Mouse (Mus musculus) lung, postnatal 0 days (tissue): Measurements from ENCODE around the gene Caskin2.

Experiments
- CTCF ChIP-seq: IDR thresholded peaks from 2 replicates; pipeline ENCODE4 v1.5.1; 2016; ENCODE audit warnings: antibody characterized with exemption, mild to moderate bottlenecking
- EP300 ChIP-seq: IDR thresholded peaks from 2 replicates; pipeline ENCODE4 v1.6.1; 2016; ENCODE audit warnings: antibody characterized with exemption, mild to moderate bottlenecking, control low read depth

- TF ChIP-seq CTCF, result no peak
- no peak for TF ChIP-seq EP300
Observed at GRCm38 (mm10) chr11:115791919-115792318, 21.5 kb downstream of the Caskin2 start.
